16 mouse cellular contexts compared by ENCODE assay signal in genomic region chr1:42700815-42701214, GRCm38 (mm10). TPM values are rescaled to one million over a fixed set of nuclear protein-coding genes. Genes with fewer than 3 reads are reported as not detected.
DNase-seq lines count a peak whose midpoint lies in the region; ATAC-seq and TF ChIP-seq lines count a peak whose summit lies in the region.
"Had no signal": no experiment of that assay in that cellular context is flagged by ENCODE, and none has a peak within 500 bp of the region (broad histone marks: within the 10 kb centered on the region; RNA-seq: fewer than 3 reads in every experiment).

No protein-coding gene starts in this region.

- H3K9ac ChIP-seq in forebrain, embryonic 16.5 days (replicated peaks; ENCODE audit: low read depth, low read length), result peak overlapping the region; percentile 69
- peak overlapping the region; percentile 82 for H3K9ac ChIP-seq in midbrain, embryonic 12.5 days (replicated peaks)

- no peaks in the 10 kb centered on the region for H3K4me1 ChIP-seq in cerebellum, adult 2 months (ENCODE audit: control insufficient read depth, insufficient read depth, low read length)
- peaks cover 43% of the 10 kb centered on the region for H3K4me1 ChIP-seq in embryonic facial prominence, embryonic 10.5 days
- H3K4me1 ChIP-seq in forebrain, embryonic 16.5 days (replicated peaks; ENCODE audit: control insufficient read depth, insufficient read depth, low read length), result peaks cover 28% of the 10 kb centered on the region
- peaks cover 38% of the 10 kb centered on the region for H3K4me1 ChIP-seq in midbrain, embryonic 12.5 days

- H3K4me3 ChIP-seq in cerebellum, adult 2 months (replicated peaks; ENCODE audit: insufficient read depth, low read depth, low read length), result peak overlapping the region; percentile 22
- H3K4me3 ChIP-seq in embryonic facial prominence, embryonic 10.5 days, result peak overlapping the region; percentile 74
- H3K4me3 ChIP-seq in forebrain, embryonic 16.5 days (replicated peaks; ENCODE audit: low read length), result peak overlapping the region; percentile 53
- H3K4me3 ChIP-seq in midbrain, embryonic 12.5 days, result peak overlapping the region; percentile 99
- H3K4me3 ChIP-seq in gastrocnemius, adult 2 months, result no peak overlapping the region

- intact Hi-C loops in gastrocnemius, adult 2 months (cut with DNase I), result no loop called here

- peak overlapping the region; percentile 67 for H3K4me2 ChIP-seq in forebrain, embryonic 16.5 days (ENCODE audit: low read length)
- peak overlapping the region; percentile 97 for H3K4me2 ChIP-seq in midbrain, embryonic 12.5 days (replicated peaks)
- H3K4me2 ChIP-seq: heart, embryonic 11.5 days had no signal

- no peak overlapping the region for H3K27ac ChIP-seq in cerebellum, adult 2 months (ENCODE audit: insufficient read depth, low read length)
- H3K27ac ChIP-seq in embryonic facial prominence, embryonic 10.5 days (replicated peaks), result peak overlapping the region; percentile 27; the same call in 1 of the 2 replicates
- peak overlapping the region; percentile 43 for H3K27ac ChIP-seq in forebrain, embryonic 16.5 days (ENCODE audit: low read length)
- peak overlapping the region; percentile 63; the same call in 1 of the 2 replicates for H3K27ac ChIP-seq in midbrain, embryonic 12.5 days (replicated peaks)
- H3K27ac ChIP-seq in gastrocnemius, adult 2 months, result no peak overlapping the region

- TF ChIP-seq CTCF in cerebellum, adult 2 months (IDR thresholded peaks at IDR 0.05; ENCODE audit: borderline replicate concordance, insufficient read depth, low read depth, low read length), result no peak
- TF ChIP-seq CTCF in gastrocnemius, adult 2 months (IDR thresholded peaks at IDR 0.05), result no peak

- 89% methylated on average over 1 of the region's 1 CpGs for WGBS in cerebellum, adult 2 months
- WGBS in embryonic facial prominence, embryonic 10.5 days, result 15% methylated on average over 1 of the region's 1 CpGs
- 12% methylated on average over 1 of the region's 1 CpGs for WGBS in forebrain, embryonic 16.5 days
- 14% methylated on average over 1 of the region's 1 CpGs for WGBS in midbrain, embryonic 12.5 days

- no peak for TF ChIP-seq POLR2A in cerebellum, adult 2 months (IDR thresholded peaks at IDR 0.05; ENCODE audit: borderline replicate concordance, insufficient read depth, low read length)

- peaks cover 22% of the 10 kb centered on the region for H3K36me3 ChIP-seq in embryonic facial prominence, embryonic 10.5 days (replicated peaks)
- H3K36me3 ChIP-seq in forebrain, embryonic 16.5 days (ENCODE audit: control insufficient read depth, insufficient read depth), result no peaks in the 10 kb centered on the region
- peaks cover 25% of the 10 kb centered on the region for H3K36me3 ChIP-seq in midbrain, embryonic 12.5 days

- no peak for ATAC-seq in forebrain, embryonic 16.5 days
- no peak for ATAC-seq in midbrain, embryonic 12.5 days (ENCODE audit: low FRiP score, low read depth)

- no peak for DNase-seq in cerebellum, adult 2 months
- no peak for DNase-seq in cerebellum, postnatal 14 days
- no peak for DNase-seq in embryonic facial prominence, embryonic 10.5 days (ENCODE audit: low spot score)
- no peak for DNase-seq in gastrocnemius, adult 2 months
- no peak for DNase-seq in lung, postnatal 25 days (ENCODE audit: low spot score)
- no peak for DNase-seq in left cerebral cortex, adult 9 months (ENCODE audit: low spot score in 2 of 2)
- DNase-seq: cerebellum, adult 9-10 months; gastrocnemius, postnatal 14 days; layer of hippocampus, adult 9-11 months; lung, adult 2 months; thymus, adult 18-20 months had no signal

- no peaks in the 10 kb centered on the region for H3K9me3 ChIP-seq in embryonic facial prominence, embryonic 10.5 days
- no peaks in the 10 kb centered on the region for H3K9me3 ChIP-seq in forebrain, embryonic 16.5 days (ENCODE audit: control insufficient read depth, low read length)
- H3K9me3 ChIP-seq in midbrain, embryonic 12.5 days, result no peaks in the 10 kb centered on the region

- H3K27me3 ChIP-seq in cerebellum, adult 2 months (ENCODE audit: control insufficient read depth, insufficient read depth, low read length), result peaks cover 20% of the 10 kb centered on the region
- H3K27me3 ChIP-seq in embryonic facial prominence, embryonic 10.5 days (replicated peaks; ENCODE audit: low read depth, poor library complexity, severe bottlenecking), result peaks cover 96% of the 10 kb centered on the region
- no peaks in the 10 kb centered on the region for H3K27me3 ChIP-seq in forebrain, embryonic 16.5 days (replicated peaks; ENCODE audit: control insufficient read depth, insufficient read depth, low read length)
- H3K27me3 ChIP-seq in midbrain, embryonic 12.5 days, result no peaks in the 10 kb centered on the region

RNA-seq across cellular contexts. Expression of gene Pou3f3, which starts 5.2 kb away (rescaled TPM):
- 14.1 and 15.9 TPM in 2 replicates for polyA plus RNA-seq in cerebellum, adult 2 months (2012; rRNA removed)
- polyA plus RNA-seq in embryonic facial prominence, embryonic 10.5 days (2016; fragmentation: Nextera tagmentation; extraction: Ambion mirVana), result 6.8 and 7.5 TPM in 2 replicates
- polyA plus RNA-seq in forebrain, embryonic 16.5 days (2015; fragmentation: Nextera tagmentation; extraction: Ambion mirVana), result 41.0 and 56.6 TPM in 2 replicates
- 36.3 and 37.6 TPM in 2 replicates for polyA plus RNA-seq in midbrain, embryonic 12.5 days (2016; fragmentation: Nextera tagmentation; extraction: Ambion mirVana)
- total RNA-seq in gastrocnemius, adult 2 months (2021), result not detected
- total RNA-seq: gastrocnemius, postnatal 14 days; megakaryocyte-erythroid progenitor cell, adult 5-6 weeks had no signal
- polyA plus RNA-seq: spleen, adult 2 months had no signal

Comparison
In these comparisons a context has a peak if more than half of its experiments do, and no peak if none do; other contexts are left out.
1. H3K27ac ChIP-seq: peak in embryonic facial prominence, embryonic 10.5 days (single experiment), forebrain, embryonic 16.5 days (single experiment) and midbrain, embryonic 12.5 days (single experiment); none in cerebellum, adult 2 months (single experiment) and gastrocnemius, adult 2 months (single experiment).